Mouse (Mus musculus) hindbrain, embryonic 11.5 days (tissue): ENCODE results near the gene Naa50. TPM values are rescaled to one million over a fixed set of nuclear protein-coding genes. Genes with fewer than 3 reads are reported as not detected.

ENCODE experiments used
- ATAC-seq: fragments of 200-750 bp; cut with Nextera tagmentation; 2 replicates; pipeline ENCODE4 v1.8.0; 2017; ENCODE audit warnings: mild to moderate bottlenecking, moderate TSS enrichment, moderate library complexity; ENCODE audit not compliant: low FRiP score
- DNase-seq: peaks from one replicate; pipeline ENCODE4 v3.0.0-alpha.2; 2015; ENCODE audit warnings: low spot score
- H3K27ac ChIP-seq: fragments of 300-500 bp; sonication (generic); 2 replicates; pipeline ENCODE4 v1.5.1; 2014; ENCODE audit warnings: mild to moderate bottlenecking, low read depth, low read length
- H3K27me3 ChIP-seq: fragments of 300-500 bp; sonication (generic); 2 replicates; pipeline ENCODE4 v1.6.1; 2014; ENCODE audit warnings: mild to moderate bottlenecking, low read length, moderate library complexity, mixed read lengths; ENCODE audit not compliant: control insufficient read depth, insufficient read depth
- H3K36me3 ChIP-seq: fragments of 300-500 bp; sonication (generic); 2 replicates; pipeline ENCODE4 v1.6.1; 2014; ENCODE audit warnings: mild to moderate bottlenecking, low read length, moderate library complexity, mixed read lengths; ENCODE audit not compliant: control insufficient read depth, insufficient read depth
- H3K4me1 ChIP-seq: fragments of 300-500 bp; sonication (generic); replicated peaks from 2 replicates; pipeline ENCODE4 v1.6.1; 2014; ENCODE audit warnings: low read length, mixed read lengths; ENCODE audit not compliant: control insufficient read depth, insufficient read depth
- H3K4me2 ChIP-seq: fragments of 300-500 bp; sonication (generic); replicated peaks from 2 replicates; pipeline ENCODE4 v1.6.1; 2014; ENCODE audit warnings: mild to moderate bottlenecking, low read depth, low read length
- H3K4me3 ChIP-seq: fragments of 300-500 bp; sonication (generic); 2 replicates; pipeline ENCODE4 v1.5.1; 2014; ENCODE audit warnings: low read depth, low read length
- H3K9ac ChIP-seq: fragments of 300-500 bp; sonication (generic); 2 replicates; pipeline ENCODE4 v1.6.1; 2014; ENCODE audit warnings: low read depth, low read length
- H3K9me3 ChIP-seq: fragments of 300-500 bp; sonication (generic); 2 replicates; pipeline ENCODE4 v1.6.1; 2016; ENCODE audit warnings: low read length; ENCODE audit not compliant: control insufficient read depth
- WGBS: fragments of 180-500 bp; shearing (Covaris S2); extraction: QIAGEN DNeasy Blood & Tissue Kit; methylation state at CpG from one replicate; pipeline ENCODE4 v1.1.7; 2014; 5-methylcytosine and 5-hydroxymethylcytosine counted together
- polyA plus RNA-seq: library from polyadenylated mRNA; unstranded; fragments of >200 nt; fragmentation: Nextera tagmentation; extraction: Ambion mirVana; gene quantifications from 2 replicates; pipeline ENCODE4 v1.2.1, GENCODE M21; 2014

Naa50 gene
- polyA plus RNA-seq, 1 experiment from 2014 or later = 76.0 TPM

GRCm38 (mm10) chr16:44136511-44137021 is 3.1 kb upstream of the Naa50 start:
- Histone ChIP-seq H3K9me3 (no peaks in the 10 kb centered on the region), H3K4me3 (no peak overlapping the region), H3K36me3 (no peaks in the 10 kb centered on the region), H3K4me2 (no peak overlapping the region), H3K4me1 (no peaks in the 10 kb centered on the region), H3K9ac (no peak overlapping the region), H3K27ac (no peak overlapping the region), H3K27me3 (no peaks in the 10 kb centered on the region)
- DNase-seq (no peak), ATAC-seq (no peak)
- WGBS = 94% methylated on average over 6 of the region's 6 CpGs

GRCm38 (mm10) chr16:44138377-44138978 is 1.2 kb upstream of the Naa50 start:
- peak overlapping the region; percentile 97 for H3K4me3 ChIP-seq
- peak overlapping the region; percentile 76 for H3K9ac ChIP-seq
- 2% methylated on average over 24 of the region's 24 CpGs for WGBS
- H3K36me3 ChIP-seq = no peaks in the 10 kb centered on the region
- H3K27ac ChIP-seq = peak overlapping the region; percentile 97
- no peaks in the 10 kb centered on the region for H3K27me3 ChIP-seq
- no peaks in the 10 kb centered on the region for H3K4me1 ChIP-seq
- H3K9me3 ChIP-seq = no peaks in the 10 kb centered on the region
- DNase-seq = no peak
- H3K4me2 ChIP-seq = peak overlapping the region; percentile 82
- peak; percentile 53 for ATAC-seq

GRCm38 (mm10) chr16:44138979-44139535 is 573 bp upstream of the Naa50 start:
- no peaks in the 10 kb centered on the region for H3K4me1 ChIP-seq
- no peaks in the 10 kb centered on the region for H3K36me3 ChIP-seq
- ATAC-seq (peak; percentile 90), DNase-seq (peak; percentile 91)
- peak overlapping the region; percentile 70 for H3K4me2 ChIP-seq
- no peaks in the 10 kb centered on the region for H3K27me3 ChIP-seq
- H3K9me3 ChIP-seq = no peaks in the 10 kb centered on the region
- peak overlapping the region; percentile 97 for H3K27ac ChIP-seq
- 0% methylated on average over 25 of the region's 25 CpGs for WGBS
- peak overlapping the region; percentile 97 for H3K4me3 ChIP-seq
- H3K9ac ChIP-seq = peak overlapping the region; percentile 86

GRCm38 (mm10) chr16:44140186-44140787 is 657 bp downstream of the Naa50 start:
- peak; percentile 63 for ATAC-seq
- Histone ChIP-seq H3K27ac (peak overlapping the region; percentile 97), H3K9me3 (no peaks in the 10 kb centered on the region), H3K27me3 (no peaks in the 10 kb centered on the region), H3K4me2 (peak overlapping the region; percentile 70), H3K9ac (peak overlapping the region; percentile 86), H3K36me3 (no peaks in the 10 kb centered on the region), H3K4me3 (peak overlapping the region; percentile 97), H3K4me1 (no peaks in the 10 kb centered on the region)
- peak; percentile 71 for DNase-seq
- WGBS = 1% methylated on average over 41 of the region's 44 CpGs

- 71% methylated on average over 6 of the region's 6 CpGs for WGBS
- ATAC-seq (no peak), DNase-seq (peak; percentile 12)
- Histone ChIP-seq H3K9ac (no peak overlapping the region), H3K27ac (no peak overlapping the region), H3K27me3 (no peaks in the 10 kb centered on the region), H3K4me3 (no peak overlapping the region; the same call in 1 of the 2 replicates), H3K36me3 (no peaks in the 10 kb centered on the region), H3K4me1 (no peaks in the 10 kb centered on the region), H3K4me2 (0 out of 2 replicates have a peak overlapping the region, but pooled peaks have one; percentile 5), H3K9me3 (no peaks in the 10 kb centered on the region)
These were observed 1.9 kb downstream of the Naa50 start for GRCm38 (mm10) chr16:44141483-44141882.

- ATAC-seq (no peak), DNase-seq (no peak)
- no peak overlapping the region for H3K27ac ChIP-seq
- no peak overlapping the region for H3K9ac ChIP-seq
- no peak overlapping the region for H3K4me3 ChIP-seq
- H3K9me3 ChIP-seq = no peaks in the 10 kb centered on the region
- WGBS = 95% methylated on average over 1 of the region's 1 CpGs
- no peaks in the 10 kb centered on the region for H3K4me1 ChIP-seq
- no peak overlapping the region for H3K4me2 ChIP-seq
- H3K27me3 ChIP-seq = no peaks in the 10 kb centered on the region
- no peaks in the 10 kb centered on the region for H3K36me3 ChIP-seq
These were observed 9.6 kb downstream of the Naa50 start for GRCm38 (mm10) chr16:44149002-44149767.

GRCm38 (mm10) chr16:44154497-44155057 is 14.9 kb downstream of the Naa50 start:
- no peak overlapping the region for H3K4me2 ChIP-seq
- H3K27me3 ChIP-seq = no peaks in the 10 kb centered on the region
- no peak overlapping the region for H3K27ac ChIP-seq
- no peak for DNase-seq
- no peaks in the 10 kb centered on the region for H3K9me3 ChIP-seq
- no peak overlapping the region for H3K9ac ChIP-seq
- H3K4me3 ChIP-seq = no peak overlapping the region
- H3K36me3 ChIP-seq = 0 out of 2 replicates have a peak, but pooled peaks cover 2% of the 10 kb centered on the region
- no peaks in the 10 kb centered on the region for H3K4me1 ChIP-seq
- ATAC-seq = no peak
- 69% methylated on average over 6 of the region's 6 CpGs for WGBS

GRCm38 (mm10) chr16:44159325-44159724 is 19.7 kb downstream of the Naa50 start:
- H3K4me1 ChIP-seq = no peaks in the 10 kb centered on the region
- H3K4me2 ChIP-seq = no peak overlapping the region
- no peaks in the 10 kb centered on the region for H3K9me3 ChIP-seq
- no peak overlapping the region for H3K9ac ChIP-seq
- 93% methylated on average over 7 of the region's 7 CpGs for WGBS
- no peaks in the 10 kb centered on the region for H3K27me3 ChIP-seq
- H3K4me3 ChIP-seq = no peak overlapping the region
- H3K27ac ChIP-seq = no peak overlapping the region
- 0 out of 2 replicates have a peak, but pooled peaks cover 4% of the 10 kb centered on the region for H3K36me3 ChIP-seq
- DNase-seq (no peak), ATAC-seq (no peak)
